Mouse (Mus musculus): Measurements from ENCODE around the gene Hps1. TPM values are rescaled to one million over a fixed set of nuclear protein-coding genes. Genes with fewer than 3 reads are reported as not detected.
A peak's percentile ranks its signal among the peaks of the same experiment; 100 is the strongest.
"Not testable (repeated sequence)": the region's sequence is repeated elsewhere in the genome, so short reads cannot be mapped to it uniquely, and the experiment has no call there.

The Hps1 gene
- polyA plus RNA-seq, 1 experiment from 2014 or later, result 17.7 TPM

DNA sequence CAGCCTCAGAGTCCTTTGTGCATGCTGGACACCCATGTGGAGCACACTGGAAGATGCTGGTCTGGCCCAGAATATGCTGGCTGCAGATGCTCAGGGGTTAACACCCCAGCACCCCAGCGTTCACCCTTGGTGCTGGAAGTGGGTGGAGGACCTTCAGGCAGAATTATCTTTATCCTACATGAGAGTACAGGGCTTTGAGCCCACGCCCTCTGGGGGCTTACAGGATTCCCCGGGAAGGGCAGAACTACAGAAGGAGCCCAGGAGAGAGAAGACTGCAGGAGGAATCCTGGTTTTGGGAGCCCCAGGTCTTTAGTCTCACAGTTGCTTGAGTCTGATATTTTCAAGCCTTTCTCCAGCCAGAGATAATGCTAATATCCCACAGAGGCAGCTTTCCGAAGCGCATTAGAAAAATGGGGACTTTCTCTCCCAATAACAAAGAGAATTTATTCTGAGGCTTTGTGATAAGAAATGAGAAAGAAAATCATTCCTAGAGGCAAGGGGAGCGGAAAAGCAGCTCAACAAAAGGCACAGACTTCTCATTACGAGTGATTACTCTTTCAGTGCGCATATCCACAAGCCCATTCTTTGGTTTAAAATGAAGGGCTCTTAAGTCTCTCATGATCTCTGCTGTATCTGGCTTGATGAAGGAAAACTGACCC is 5.9 kb upstream of the Hps1 start:
- Histone ChIP-seq H3K4me3 (no peak overlapping the region), H3K36me3 (no peaks in the 10 kb centered on the region), H3K9me3 (no peaks in the 10 kb centered on the region), H3K4me1 (peaks cover 10% of the 10 kb centered on the region), H3K27me3 (peaks cover 26% of the 10 kb centered on the region), H3K4me2 (no peak overlapping the region), H3K9ac (no peak overlapping the region), H3K27ac (no peak overlapping the region)
- ATAC-seq (ENCODE audit: borderline replicate concordance, extremely low read depth, low FRiP score, low TSS enrichment), result no peak
- 62% methylated on average over 8 of the region's 8 CpGs for WGBS

DNA sequence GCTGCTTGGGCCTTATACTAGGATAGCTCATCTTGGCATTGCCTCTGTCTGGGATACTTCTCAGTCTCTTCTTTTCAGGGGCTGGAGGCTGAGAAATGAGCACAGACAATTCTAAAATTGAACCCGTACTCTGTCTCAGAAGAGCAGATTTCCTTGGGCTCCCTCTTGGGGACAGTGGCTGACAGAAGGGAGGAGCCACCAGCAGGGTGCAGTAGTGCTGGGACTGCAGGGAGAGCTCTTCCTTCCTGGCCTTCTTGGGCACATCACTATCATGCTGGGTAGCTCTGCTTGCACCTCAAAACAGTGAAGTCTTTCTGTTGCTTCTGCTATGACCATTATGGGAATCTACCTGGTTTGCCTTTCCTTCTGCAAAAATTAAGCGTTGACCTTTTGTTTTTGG is 5.4 kb upstream of the Hps1 start:
- Histone ChIP-seq H3K36me3 (no peaks in the 10 kb centered on the region), H3K4me1 (peaks cover 10% of the 10 kb centered on the region), H3K4me2 (no peak overlapping the region), H3K9ac (no peak overlapping the region), H3K27me3 (peaks cover 26% of the 10 kb centered on the region), H3K4me3 (no peak overlapping the region), H3K27ac (no peak overlapping the region), H3K9me3 (no peaks in the 10 kb centered on the region)
- whole genome bisulfite sequencing, result 38% methylated on average over 2 of the region's 2 CpGs
- ATAC-seq (ENCODE audit: borderline replicate concordance, extremely low read depth, low FRiP score, low TSS enrichment), result no peak

DNA sequence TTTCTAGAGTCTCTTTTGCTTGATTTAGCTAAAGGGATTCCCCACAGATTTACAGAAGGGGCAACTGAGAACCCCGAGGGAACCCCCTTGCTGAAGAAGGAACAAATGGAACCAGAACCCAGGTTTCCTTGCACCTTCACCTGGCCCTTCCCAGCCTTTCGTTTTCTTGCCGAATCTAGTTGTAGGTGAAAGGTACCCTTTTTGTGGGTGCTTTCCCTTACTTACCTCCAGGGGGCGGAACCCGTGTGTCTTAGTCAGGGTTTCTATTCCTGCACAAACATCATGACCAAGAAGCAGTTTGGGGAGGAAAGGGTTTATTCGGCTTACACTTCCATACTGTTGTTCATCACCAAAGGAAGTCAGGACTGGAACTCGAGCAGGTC is 369 bp upstream of the Hps1 start:
- ATAC-seq (ENCODE audit: borderline replicate concordance, extremely low read depth, low FRiP score, low TSS enrichment), result not testable (repeated sequence)
- 49% methylated on average over 7 of the region's 7 CpGs for WGBS

DNA sequence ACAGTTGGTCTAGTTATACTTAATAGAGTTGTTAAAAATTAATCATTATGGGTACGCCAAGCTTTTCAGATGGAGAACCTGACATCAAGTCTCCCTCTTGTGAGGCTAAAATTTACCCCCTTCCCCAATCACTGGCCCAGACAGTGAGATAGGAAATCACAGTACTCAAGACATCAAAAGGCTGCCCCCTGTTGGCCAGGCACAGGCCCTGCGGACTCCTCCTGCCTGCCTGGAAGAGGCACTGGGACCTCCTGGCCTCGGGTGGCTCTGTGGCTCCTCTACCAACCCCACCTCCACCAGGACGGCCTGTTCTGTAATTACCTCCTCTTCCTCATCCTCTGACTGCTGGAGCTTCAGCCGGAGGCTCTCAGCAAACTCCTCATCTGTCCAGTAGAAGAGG is 2.0 kb downstream of the Hps1 start:
- WGBS, result 63% methylated on average over 5 of the region's 5 CpGs
- Histone ChIP-seq H3K4me2 (no peak overlapping the region), H3K27me3 (no peaks in the 10 kb centered on the region), H3K27ac (no peak overlapping the region), H3K4me3 (no peak overlapping the region), H3K9ac (no peak overlapping the region), H3K36me3 (no peaks in the 10 kb centered on the region), H3K9me3 (no peaks in the 10 kb centered on the region), H3K4me1 (peaks cover 9% of the 10 kb centered on the region)
- no peak for ATAC-seq (ENCODE audit: borderline replicate concordance, extremely low read depth, low FRiP score, low TSS enrichment)

More for the DNA sequence above, 369 bp upstream of the Hps1 start:
- H3K9me3 ChIP-seq, H3K4me1 ChIP-seq, H3K36me3 ChIP-seq, H3K27me3 ChIP-seq: not testable (repeated sequence)
- Histone ChIP-seq H3K4me3 (peak overlapping the region; percentile 76), H3K27ac (peak overlapping the region; percentile 88), H3K9ac (peak overlapping the region; percentile 67), H3K4me2 (peak overlapping the region; percentile 82)

DNA sequence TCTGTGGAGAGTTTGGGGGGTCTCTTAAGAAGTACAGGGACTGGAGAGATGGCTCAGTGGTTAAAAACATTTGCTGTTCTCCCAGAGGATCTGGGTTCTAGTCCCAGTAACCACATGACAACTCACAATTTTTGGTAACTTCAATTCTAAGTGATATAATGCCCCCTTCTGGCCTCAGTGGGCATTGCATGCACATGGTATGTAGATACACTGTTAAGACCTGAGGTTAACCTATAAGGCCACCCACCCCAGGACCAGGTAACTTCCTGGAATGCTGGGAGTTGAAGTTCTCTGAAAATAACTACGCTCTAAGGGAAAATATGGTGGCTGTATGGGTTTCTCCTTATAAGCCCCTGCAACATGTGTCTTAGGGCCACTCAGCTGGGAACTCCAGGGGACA is 3.0 kb downstream of the Hps1 start:
- Histone ChIP-seq H3K36me3 (no peaks in the 10 kb centered on the region), H3K27me3 (no peaks in the 10 kb centered on the region), H3K9me3 (no peaks in the 10 kb centered on the region), H3K4me3 (no peak overlapping the region), H3K4me1 (peaks cover 9% of the 10 kb centered on the region), H3K27ac (no peak overlapping the region), H3K4me2 (no peak overlapping the region), H3K9ac (no peak overlapping the region)
- no peak for ATAC-seq (ENCODE audit: borderline replicate concordance, extremely low read depth, low FRiP score, low TSS enrichment)
- 100% methylated on average over 1 of the region's 1 CpGs for whole genome bisulfite sequencing

DNA sequence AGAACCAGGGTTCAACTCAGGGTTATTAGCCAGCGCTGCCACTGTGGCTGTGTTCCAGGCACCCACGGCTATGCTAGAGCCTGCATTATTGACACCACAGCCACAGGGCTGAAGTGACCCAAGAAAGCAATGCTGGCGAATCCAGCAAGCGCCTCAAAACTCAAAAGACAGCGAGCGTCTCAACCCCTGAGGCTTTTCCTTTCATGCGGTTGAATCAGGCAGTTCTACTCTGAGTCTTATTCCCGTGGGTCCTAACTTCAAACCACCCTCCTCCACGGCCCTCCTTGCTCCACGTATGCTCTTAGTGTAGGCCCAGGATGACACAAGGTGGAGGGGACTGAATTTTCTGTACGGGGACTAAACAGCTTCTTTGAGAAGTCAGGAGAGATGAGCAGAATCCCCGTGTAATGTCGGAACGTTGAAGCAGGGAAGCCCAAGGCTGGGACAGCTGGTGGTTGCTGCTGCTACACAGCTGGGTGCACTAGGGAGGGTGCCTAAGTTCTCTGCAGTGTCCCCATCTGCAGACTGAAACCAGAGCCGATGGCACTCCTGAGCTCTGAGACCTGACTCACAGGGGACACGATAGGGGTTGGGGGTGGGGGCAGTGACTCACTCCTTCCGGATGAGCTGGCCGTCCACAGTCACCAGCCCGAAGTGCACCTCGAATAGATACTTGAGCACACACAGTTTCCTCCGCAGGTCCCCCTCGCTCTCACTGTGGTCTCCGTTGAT is 9.5 kb downstream of the Hps1 start:
- no peak overlapping the region for H3K4me3 ChIP-seq
- no peak overlapping the region for H3K4me2 ChIP-seq
- 83% methylated on average over 23 of the region's 23 CpGs for WGBS
- no peaks in the 10 kb centered on the region for H3K9me3 ChIP-seq
- ATAC-seq (ENCODE audit: borderline replicate concordance, extremely low read depth, low FRiP score, low TSS enrichment), result no peak
- no peaks in the 10 kb centered on the region for H3K36me3 ChIP-seq
- no peak overlapping the region for H3K27ac ChIP-seq
- no peaks in the 10 kb centered on the region for H3K4me1 ChIP-seq
- no peaks in the 10 kb centered on the region for H3K27me3 ChIP-seq
- H3K9ac ChIP-seq, result no peak overlapping the region

DNA sequence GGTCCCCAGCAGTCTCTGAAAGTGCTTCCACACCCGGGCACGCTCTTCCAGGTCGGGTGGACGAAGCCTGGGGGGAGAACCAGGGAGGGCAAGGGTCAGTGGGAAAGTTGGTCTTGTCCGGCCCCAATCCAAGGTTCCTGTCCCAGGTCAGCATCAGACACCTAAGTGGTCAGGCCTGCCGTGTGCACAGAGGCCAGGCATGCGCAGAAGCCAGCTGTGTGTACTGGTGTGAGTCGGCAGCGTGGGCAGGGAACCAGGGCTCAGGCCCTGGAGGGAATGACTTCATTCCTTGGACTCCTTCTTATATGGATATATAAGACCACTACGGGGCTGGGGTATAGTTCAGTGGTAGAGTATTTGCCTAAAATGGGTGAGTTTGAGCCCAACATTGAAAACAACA is 10.1 kb downstream of the Hps1 start:
- 84% methylated on average over 10 of the region's 10 CpGs for WGBS
- no peak for ATAC-seq (ENCODE audit: borderline replicate concordance, extremely low read depth, low FRiP score, low TSS enrichment)
- H3K9me3 ChIP-seq, result no peaks in the 10 kb centered on the region
- no peaks in the 10 kb centered on the region for H3K4me1 ChIP-seq
- H3K27me3 ChIP-seq, result no peaks in the 10 kb centered on the region
- no peak overlapping the region for H3K9ac ChIP-seq
- no peak overlapping the region for H3K4me3 ChIP-seq
- H3K4me2 ChIP-seq, result no peak overlapping the region
- H3K27ac ChIP-seq, result no peak overlapping the region
- no peaks in the 10 kb centered on the region for H3K36me3 ChIP-seq

DNA sequence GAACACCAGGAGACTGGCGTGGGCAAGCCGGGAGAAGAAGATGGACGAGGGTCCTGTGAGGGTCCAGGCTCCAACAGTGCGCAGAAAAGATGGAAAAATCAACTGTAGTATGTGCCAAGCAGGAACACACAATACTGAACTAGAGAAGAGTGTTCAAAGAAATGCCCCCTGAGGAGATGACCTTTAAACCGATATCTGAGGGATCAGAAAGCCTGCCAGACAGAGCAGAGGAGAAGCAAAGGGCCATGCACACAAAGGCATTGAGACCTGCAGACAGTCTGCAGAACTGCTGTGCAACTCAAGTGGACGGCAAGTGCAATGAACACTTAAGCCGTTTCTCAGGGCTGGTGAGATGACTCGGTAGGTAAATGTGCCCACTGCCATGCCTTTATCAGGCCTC is 12.4 kb downstream of the Hps1 start:
- H3K27me3 ChIP-seq, result no peaks in the 10 kb centered on the region
- H3K4me2 ChIP-seq, result no peak overlapping the region
- H3K27ac ChIP-seq, result no peak overlapping the region
- no peak overlapping the region for H3K9ac ChIP-seq
- H3K4me3 ChIP-seq, result no peak overlapping the region
- ATAC-seq (ENCODE audit: borderline replicate concordance, extremely low read depth, low FRiP score, low TSS enrichment), result no peak
- H3K9me3 ChIP-seq, result no peaks in the 10 kb centered on the region
- no peaks in the 10 kb centered on the region for H3K4me1 ChIP-seq
- no peaks in the 10 kb centered on the region for H3K36me3 ChIP-seq
- WGBS, result 61% methylated on average over 8 of the region's 8 CpGs

DNA sequence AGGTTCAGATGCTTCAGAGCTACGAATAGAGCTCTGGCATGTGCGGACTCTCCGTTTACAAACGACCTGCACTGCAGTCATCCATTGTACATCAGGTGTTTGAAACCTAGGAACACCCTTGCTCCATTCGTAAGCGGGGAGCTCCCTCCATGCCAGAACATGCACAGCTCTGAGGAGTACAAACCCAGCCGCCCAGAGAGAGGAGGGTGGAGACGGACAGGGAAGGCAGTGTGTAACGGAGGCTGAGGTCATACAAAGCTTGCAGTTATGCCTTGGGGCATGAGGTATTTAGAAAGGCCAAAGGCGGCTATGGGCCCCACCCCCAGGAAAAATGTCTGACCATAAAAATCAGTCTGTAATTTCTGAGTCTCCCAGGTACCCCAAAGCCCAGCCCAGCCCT is 15.4 kb downstream of the Hps1 start:
- WGBS, result 71% methylated on average over 10 of the region's 10 CpGs
- H3K4me3 ChIP-seq, result no peak overlapping the region
- ATAC-seq (ENCODE audit: borderline replicate concordance, extremely low read depth, low FRiP score, low TSS enrichment), result no peak

DNA sequence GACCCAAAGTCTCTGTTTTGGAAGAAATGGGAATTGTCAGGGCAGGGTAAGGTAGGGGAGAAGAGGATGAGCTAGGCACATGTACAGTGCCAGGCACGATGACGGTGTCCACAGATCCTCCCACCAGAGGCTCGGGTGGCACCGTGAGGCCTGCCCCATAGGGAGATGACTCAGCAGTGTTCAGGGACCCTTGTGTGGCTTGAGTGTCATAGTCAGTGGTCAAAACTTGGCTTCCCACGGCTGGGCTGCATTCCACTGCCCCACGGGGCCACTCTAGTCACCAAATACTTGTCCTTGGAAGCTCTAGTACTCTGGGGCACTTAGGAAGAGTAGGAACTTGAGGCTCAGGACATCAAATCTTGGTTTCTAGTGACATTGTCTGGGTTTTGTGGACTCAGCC is 23.1 kb downstream of the Hps1 start:
- H3K36me3 ChIP-seq, result no peaks in the 10 kb centered on the region
- H3K9me3 ChIP-seq, result no peaks in the 10 kb centered on the region
- peaks cover 33% of the 10 kb centered on the region for H3K4me1 ChIP-seq
- H3K9ac ChIP-seq, result no peak overlapping the region
- no peak overlapping the region for H3K27ac ChIP-seq
- 74% methylated on average over 6 of the region's 6 CpGs for WGBS
- no peak for ATAC-seq (ENCODE audit: borderline replicate concordance, extremely low read depth, low FRiP score, low TSS enrichment)
- no peaks in the 10 kb centered on the region for H3K27me3 ChIP-seq
- H3K4me3 ChIP-seq, result no peak overlapping the region
- H3K4me2 ChIP-seq, result no peak overlapping the region

More for the DNA sequence above, 15.4 kb downstream of the Hps1 start:
- Histone ChIP-seq H3K9me3 (no peaks in the 10 kb centered on the region), H3K4me2 (no peak overlapping the region), H3K9ac (no peak overlapping the region), H3K36me3 (no peaks in the 10 kb centered on the region), H3K27me3 (no peaks in the 10 kb centered on the region), H3K4me1 (no peaks in the 10 kb centered on the region), H3K27ac (no peak overlapping the region)

DNA sequence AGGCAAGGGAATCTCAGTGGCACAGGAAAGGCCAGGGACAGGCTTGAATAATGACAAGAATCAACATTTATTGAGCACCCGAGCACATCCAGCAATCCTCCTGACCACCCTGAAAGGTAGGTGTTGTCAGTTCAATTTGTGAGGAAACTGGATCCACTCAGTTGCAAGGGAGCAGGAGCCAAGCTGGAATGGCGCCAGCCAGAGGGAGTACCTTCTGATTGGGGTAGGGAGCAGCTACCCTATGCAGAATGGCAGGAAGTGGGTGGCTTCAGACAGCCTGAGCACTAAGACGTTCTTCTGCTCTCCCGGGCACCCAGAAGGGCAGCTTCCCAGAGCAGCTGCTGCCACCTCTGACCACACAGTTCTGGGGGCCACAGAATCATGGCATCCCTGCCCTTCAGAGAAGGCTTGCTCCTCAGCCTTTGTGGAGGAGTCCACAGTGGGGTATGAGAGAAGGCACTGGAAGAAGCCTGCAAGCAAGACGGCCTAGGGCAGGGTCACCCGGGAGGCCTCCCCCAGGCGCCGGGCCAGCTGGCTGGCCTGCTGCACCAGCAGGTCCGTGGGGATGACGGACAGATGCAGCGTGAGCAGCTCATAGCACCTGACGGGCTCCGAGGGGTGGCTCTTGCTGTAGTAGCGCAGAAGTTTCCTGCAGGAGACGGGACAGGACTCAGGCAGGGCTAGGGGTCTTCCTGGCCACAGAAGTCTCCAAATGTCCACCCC is 24.5 kb downstream of the Hps1 start:
- ATAC-seq (ENCODE audit: borderline replicate concordance, extremely low read depth, low FRiP score, low TSS enrichment), result no peak
- Histone ChIP-seq H3K9ac (no peak overlapping the region), H3K4me2 (no peak overlapping the region), H3K27ac (no peak overlapping the region), H3K4me1 (peaks cover 36% of the 10 kb centered on the region), H3K4me3 (no peak overlapping the region), H3K36me3 (no peaks in the 10 kb centered on the region), H3K27me3 (no peaks in the 10 kb centered on the region), H3K9me3 (no peaks in the 10 kb centered on the region)
- WGBS, result 51% methylated on average over 15 of the region's 15 CpGs
